Mouse (Mus musculus) lung, postnatal 0 days (tissue): ENCODE data around the gene Ctc1.

ENCODE experiments used
- CTCF ChIP-seq: IDR thresholded peaks from 2 replicates; pipeline ENCODE4 v1.5.1; 2016; ENCODE audit warnings: antibody characterized with exemption, mild to moderate bottlenecking
- EP300 ChIP-seq: IDR thresholded peaks from 2 replicates; pipeline ENCODE4 v1.6.1; 2016; ENCODE audit warnings: antibody characterized with exemption, mild to moderate bottlenecking, control low read depth

- TF ChIP-seq CTCF (no peak), EP300 (no peak)
These were observed 5.0 kb downstream of the Ctc1 start for GRCm38 (mm10) chr11:69020691-69021090.
